ENCODE assay signal across 25 mouse cellular contexts in genomic region chr13:30788421-30788820, GRCm38 (mm10). TPM values are rescaled to one million over a fixed set of nuclear protein-coding genes. Genes with fewer than 3 reads are reported as not detected.
"Had no signal": no experiment of that assay in that cellular context is flagged by ENCODE, and none has a peak within 500 bp of the region (broad histone marks: within the 10 kb centered on the region; RNA-seq: fewer than 3 reads in every experiment).

No protein-coding gene starts in this region.

- DNase-seq: gastrocnemius, adult 2 months; gastrocnemius, postnatal 10 days; gastrocnemius, postnatal 25 days; heart, postnatal 10 days; heart, postnatal 4 days; kidney, adult 18-20 months; kidney, adult 8-10 months; kidney, postnatal 14 days; kidney, postnatal 36 days; layer of hippocampus, adult 9-11 months; layer of hippocampus, postnatal 36 days; left cerebral cortex, postnatal 4 days had no signal

- H3K4me2 ChIP-seq: heart, embryonic 12.5 days; hindbrain, embryonic 13.5 days; hindbrain, embryonic 15.5 days; limb, embryonic 13.5 days; limb, embryonic 15.5 days; liver, embryonic 12.5 days had no signal

- H3K27ac ChIP-seq: gastrocnemius, adult 2 months; heart, embryonic 10.5 days; hindbrain, embryonic 10.5 days; hindbrain, embryonic 13.5 days; hindbrain, embryonic 15.5 days; hindbrain, postnatal 0 days; limb, embryonic 13.5 days; limb, embryonic 15.5 days; liver, embryonic 12.5 days; liver, embryonic 14.5 days had no signal

- H3K27me3 ChIP-seq: heart, embryonic 12.5 days; hindbrain, embryonic 13.5 days; hindbrain, embryonic 15.5 days; limb, embryonic 13.5 days; limb, embryonic 15.5 days; liver, embryonic 12.5 days had no signal

- H3K36me3 ChIP-seq: heart, embryonic 10.5 days; heart, embryonic 12.5 days; hindbrain, embryonic 10.5 days; hindbrain, embryonic 13.5 days; hindbrain, embryonic 15.5 days; limb, embryonic 13.5 days; limb, embryonic 15.5 days; liver, embryonic 12.5 days had no signal

- H3K9me3 ChIP-seq: heart, embryonic 10.5 days; hindbrain, embryonic 10.5 days; hindbrain, embryonic 13.5 days; hindbrain, embryonic 15.5 days; limb, embryonic 13.5 days; limb, embryonic 15.5 days; liver, embryonic 12.5 days had no signal

- H3K9ac ChIP-seq: heart, embryonic 12.5 days; hindbrain, embryonic 13.5 days; hindbrain, embryonic 15.5 days; limb, embryonic 13.5 days; limb, embryonic 15.5 days; liver, embryonic 12.5 days; liver, embryonic 14.5 days had no signal

- ATAC-seq: hindbrain, postnatal 0 days; inflammation-experienced regulatory T-cells, adult 6 months; intestine, postnatal 0 days; liver, embryonic 12.5 days had no signal

- H3K4me3 ChIP-seq: gastrocnemius, adult 2 months; heart, embryonic 10.5 days; heart, embryonic 12.5 days; hindbrain, embryonic 10.5 days; hindbrain, embryonic 13.5 days; hindbrain, embryonic 15.5 days; limb, embryonic 13.5 days; limb, embryonic 15.5 days; liver, embryonic 12.5 days had no signal

- H3K4me1 ChIP-seq: hindbrain, embryonic 13.5 days; hindbrain, embryonic 15.5 days; limb, embryonic 13.5 days; liver, embryonic 12.5 days had no signal

RNA-seq across cellular contexts. Expression of gene Irf4, which starts 39.4 kb away (rescaled TPM):
- total RNA-seq: hindbrain, postnatal 0 days had no signal
- polyA plus RNA-seq: hindbrain, embryonic 10.5 days; limb, embryonic 11.5 days; liver, embryonic 12.5 days had no signal
